Mouse (Mus musculus) limb, embryonic 14.5 days (tissue): ENCODE results near the gene Ift81. TPM values are rescaled to one million over a fixed set of nuclear protein-coding genes. Genes with fewer than 3 reads are reported as not detected.

Source experiments
- ATAC-seq: fragments of 200-750 bp; cut with Nextera tagmentation; 2 replicates; pipeline ENCODE4 v1.8.0; 2017; ENCODE audit warnings: low read depth, moderate number of reproducible peaks, moderate TSS enrichment; ENCODE audit not compliant: low FRiP score
- DNase-seq: peaks from one replicate; pipeline ENCODE4 v3.0.0-alpha.2; 2015; ENCODE audit warnings: low spot score
- H3K27ac ChIP-seq: fragments of 300-500 bp; sonication (generic); replicated peaks from 2 replicates; pipeline ENCODE4 v1.5.1; 2014; ENCODE audit warnings: low read depth, mild to moderate bottlenecking, low read length, moderate library complexity, mixed read lengths
- H3K27me3 ChIP-seq: fragments of 300-500 bp; sonication (generic); 2 replicates; pipeline ENCODE4 v1.6.1; 2014; ENCODE audit warnings: low read length, mixed read lengths; ENCODE audit not compliant: control insufficient read depth, insufficient read depth
- H3K36me3 ChIP-seq: fragments of 300-500 bp; sonication (generic); 2 replicates; pipeline ENCODE4 v1.6.1; 2014; ENCODE audit warnings: mild to moderate bottlenecking, low read length, moderate library complexity, mixed read lengths; ENCODE audit not compliant: control insufficient read depth, insufficient read depth
- H3K4me1 ChIP-seq: fragments of 300-500 bp; sonication (generic); 2 replicates; pipeline ENCODE4 v1.6.1; 2014; ENCODE audit warnings: antibody characterized with exemption, low read length, mixed read lengths; ENCODE audit not compliant: control insufficient read depth, insufficient read depth
- H3K4me2 ChIP-seq: fragments of 300-500 bp; sonication (generic); replicated peaks from 2 replicates; pipeline ENCODE4 v1.6.1; 2014; ENCODE audit warnings: low read depth, mild to moderate bottlenecking, low read length, moderate library complexity; ENCODE audit not compliant: severe bottlenecking
- H3K4me3 ChIP-seq: fragments of 300-500 bp; sonication (generic); replicated peaks from 2 replicates; pipeline ENCODE4 v1.5.1; 2014; ENCODE audit warnings: low read length
- H3K9ac ChIP-seq: fragments of 300-500 bp; sonication (generic); 2 replicates; pipeline ENCODE4 v1.6.1; 2014; ENCODE audit warnings: mild to moderate bottlenecking, low read depth, low read length, moderate library complexity; ENCODE audit not compliant: severe bottlenecking
- H3K9me3 ChIP-seq: fragments of 300-500 bp; sonication (generic); 2 replicates; pipeline ENCODE4 v1.6.1; 2016; ENCODE audit warnings: low read length; ENCODE audit not compliant: control insufficient read depth
- POLR2A ChIP-seq: fragments of 200-500 bp; IDR thresholded peaks from 2 replicates; pipeline ENCODE4 v1.8.0; 2012; ENCODE audit warnings: inconsistent platforms, mild to moderate bottlenecking, moderate library complexity, borderline replicate concordance; ENCODE audit not compliant: insufficient read depth, insufficient read length; ENCODE audit errors: extremely low read depth
- WGBS: fragments of 180-500 bp; shearing (Covaris S2); extraction: QIAGEN DNeasy Blood & Tissue Kit; methylation state at CpG from one replicate; pipeline ENCODE4 v1.1.7; 2014; 5-methylcytosine and 5-hydroxymethylcytosine counted together
- polyA plus RNA-seq, 2 experiments: library from polyadenylated mRNA; depleted of rRNA in 1 of 2; stranded (reverse) in 1 of 2; unstranded in 1 of 2; fragments of >200 nt; fragmentation: Nextera tagmentation in 1 of 2; extraction: Ambion mirVana in 1 of 2; gene quantifications; 2 replicates each; pipeline versions ENCODE4 v1.2.1 to v1.2.3; 2012 to 2014

Gene Ift81
- polyA plus RNA-seq (2012; rRNA removed), result 14.9 and 17.2 TPM in 2 replicates
- polyA plus RNA-seq (2014; fragmentation: Nextera tagmentation; extraction: Ambion mirVana), result 32.7 and 41.0 TPM in 2 replicates

- peak within 1 kb of the TSS; percentile 92 for H3K27ac ChIP-seq
- WGBS, result 2% methylated on average over 58 of the region's 67 CpGs
- H3K9ac ChIP-seq, result peak within 1 kb of the TSS; percentile 91
- peak; percentile 93 for ATAC-seq
- TF ChIP-seq POLR2A, result 0 out of 2 replicates have a peak, but pooled peaks have one; percentile 40
- peaks cover 7% of the 10 kb centered on the region for H3K36me3 ChIP-seq
- H3K4me2 ChIP-seq, result peak within 1 kb of the TSS; percentile 62
- H3K4me1 ChIP-seq, result peaks cover 10% of the 10 kb centered on the region
- DNase-seq, result peak; percentile 97
- H3K4me3 ChIP-seq, result peak within 1 kb of the TSS; percentile 90
- no peaks in the 10 kb centered on the region for H3K27me3 ChIP-seq
- no peaks in the 10 kb centered on the region for H3K9me3 ChIP-seq
These were observed at the start of gene Ift81 for GRCm38 (mm10) chr5:122613908-122614732. TSS of gene Ift81 (minus strand) at chr5:122614518.

GRCm38 (mm10) chr5:122662501-122662900, 48.2 kb upstream of the Ift81 start:
- no peaks in the 10 kb centered on the region for H3K27me3 ChIP-seq
- no peak for TF ChIP-seq POLR2A
- H3K4me3 ChIP-seq, result no peak overlapping the region
- DNase-seq, result no peak
- WGBS, result 94% methylated on average over 6 of the region's 6 CpGs
- H3K9me3 ChIP-seq, result no peaks in the 10 kb centered on the region
- H3K27ac ChIP-seq, result no peak overlapping the region
- no peaks in the 10 kb centered on the region for H3K4me1 ChIP-seq
- no peak for ATAC-seq
- no peak overlapping the region for H3K9ac ChIP-seq
- H3K36me3 ChIP-seq, result no peaks in the 10 kb centered on the region
- no peak overlapping the region for H3K4me2 ChIP-seq

GRCm38 (mm10) chr5:122656808-122657207, 42.5 kb upstream of the Ift81 start:
- H3K4me2 ChIP-seq, result no peak overlapping the region
- ATAC-seq (no peak), DNase-seq (no peak)
- no peaks in the 10 kb centered on the region for H3K9me3 ChIP-seq
- TF ChIP-seq POLR2A, result no peak
- H3K27me3 ChIP-seq, result no peaks in the 10 kb centered on the region
- 85% methylated on average over 12 of the region's 12 CpGs for WGBS
- no peaks in the 10 kb centered on the region for H3K36me3 ChIP-seq
- peaks cover 21% of the 10 kb centered on the region for H3K4me1 ChIP-seq
- no peak overlapping the region for H3K9ac ChIP-seq
- H3K27ac ChIP-seq, result no peak overlapping the region
- H3K4me3 ChIP-seq, result no peak overlapping the region

- no peak overlapping the region for H3K9ac ChIP-seq
- no peak for ATAC-seq
- WGBS, result 49% methylated on average over 5 of the region's 5 CpGs
These were observed 39.9 kb upstream of the Ift81 start for GRCm38 (mm10) chr5:122654268-122654573.

GRCm38 (mm10) chr5:122653446-122654267, 39.3 kb upstream of the Ift81 start:
- Histone ChIP-seq H3K9ac (no peak overlapping the region; the same call in 1 of the 2 replicates), H3K4me1 (peaks cover 21% of the 10 kb centered on the region), H3K27ac (peak overlapping the region; percentile 72), H3K4me2 (peak overlapping the region; percentile 6; the same call in 1 of the 2 replicates), H3K36me3 (no peaks in the 10 kb centered on the region), H3K4me3 (no peak overlapping the region), H3K9me3 (no peaks in the 10 kb centered on the region), H3K27me3 (no peaks in the 10 kb centered on the region)
- ATAC-seq (peak; percentile 71), DNase-seq (peak; percentile 46)
- WGBS, result 25% methylated on average over 15 of the region's 15 CpGs
- TF ChIP-seq POLR2A, result no peak

More at GRCm38 (mm10) chr5:122654268-122654573, 39.9 kb upstream of the Ift81 start:
- no peaks in the 10 kb centered on the region for H3K36me3 ChIP-seq
- H3K9me3 ChIP-seq, result no peaks in the 10 kb centered on the region
- no peak overlapping the region for H3K4me3 ChIP-seq
- TF ChIP-seq POLR2A, result no peak
- peaks cover 21% of the 10 kb centered on the region for H3K4me1 ChIP-seq
- DNase-seq, result no peak
- H3K27me3 ChIP-seq, result no peaks in the 10 kb centered on the region
- H3K4me2 ChIP-seq, result no peak overlapping the region
- peak overlapping the region; percentile 72 for H3K27ac ChIP-seq
